Mouse (Mus musculus) urinary bladder, postnatal 14 days (tissue): Measurements from ENCODE around the gene Rab10.

Experiments used
- DNase-seq: peaks from one replicate; pipeline ENCODE4 v3.0.0; 2021; ENCODE audit warnings: low spot score

The Rab10 gene

GRCm38 (mm10) chr12:3236163-3236641 lies 73.6 kb downstream of the Rab10 start:
- no peak for DNase-seq

GRCm38 (mm10) chr12:3235646-3236161 lies 74.1 kb downstream of the Rab10 start:
- peak; percentile 93 for DNase-seq

DNA sequence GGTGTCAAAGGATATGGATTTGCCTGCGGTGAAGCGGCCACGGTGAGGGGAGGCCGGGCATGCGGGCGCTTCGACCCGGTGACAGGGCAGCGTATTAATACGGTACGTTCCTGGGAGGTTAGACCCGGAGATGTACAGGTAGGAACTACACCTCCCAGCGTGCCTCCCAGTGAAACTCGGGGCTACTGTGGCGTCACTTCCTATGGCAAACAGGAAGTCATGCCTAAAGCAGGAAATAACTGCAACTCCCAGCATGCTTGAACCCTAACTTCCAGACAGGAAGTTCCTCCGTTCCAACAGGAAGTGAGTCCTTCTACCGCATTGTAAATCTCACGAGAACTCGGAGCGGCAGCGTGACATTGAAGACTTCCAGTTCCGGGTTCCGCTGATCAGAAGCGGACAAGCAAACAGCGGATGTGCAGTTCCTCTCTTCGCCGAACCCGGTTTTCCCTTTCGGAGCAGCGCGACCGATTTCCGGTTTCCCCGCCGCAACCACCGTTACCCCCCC lies 74.6 kb downstream of the Rab10 start:
- DNase-seq, result peak; percentile 88

GRCm38 (mm10) chr12:3234061-3234460 lies 75.7 kb downstream of the Rab10 start:
- no peak for DNase-seq

DNA sequence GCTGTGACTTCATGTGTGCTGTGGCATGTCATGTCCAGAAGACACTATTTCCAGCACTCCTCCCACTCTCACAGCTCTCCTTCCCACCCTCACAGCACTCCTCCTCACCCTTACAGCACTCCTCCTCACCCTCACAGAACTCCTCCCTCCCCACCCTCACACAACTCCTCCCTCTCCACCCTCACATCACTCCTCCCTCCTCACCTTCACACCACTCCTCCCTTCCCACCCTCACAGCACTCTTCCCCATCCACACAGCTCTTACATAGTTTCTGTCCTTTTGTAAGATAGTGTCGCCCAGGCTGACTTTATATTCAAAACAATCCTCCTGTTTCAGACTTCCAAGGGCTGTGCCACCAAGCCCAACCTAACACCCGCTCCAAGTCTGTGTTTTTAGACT lies 86.4 kb downstream of the Rab10 start:
- no peak for DNase-seq

DNA sequence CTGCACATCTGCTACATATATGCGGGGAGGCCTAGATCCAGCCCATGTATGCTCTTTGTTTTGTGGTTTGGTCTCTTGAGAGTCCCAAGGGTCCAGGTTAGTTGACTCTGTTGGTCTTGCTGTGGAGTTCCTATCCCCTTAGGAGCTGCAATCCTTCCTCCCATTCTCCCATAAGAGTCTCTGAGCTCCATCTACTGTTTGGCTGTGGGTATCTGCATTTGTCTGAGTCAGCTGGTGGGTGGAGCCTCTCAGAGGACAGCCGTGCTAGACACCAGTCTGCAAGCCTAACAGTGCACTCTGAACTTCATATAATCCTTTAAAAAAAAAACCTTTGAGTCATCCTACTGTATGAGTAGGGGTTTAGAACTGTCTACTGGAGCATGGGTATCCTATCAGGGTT lies 99.6 kb downstream of the Rab10 start:
- peak; percentile 5 for DNase-seq

DNA sequence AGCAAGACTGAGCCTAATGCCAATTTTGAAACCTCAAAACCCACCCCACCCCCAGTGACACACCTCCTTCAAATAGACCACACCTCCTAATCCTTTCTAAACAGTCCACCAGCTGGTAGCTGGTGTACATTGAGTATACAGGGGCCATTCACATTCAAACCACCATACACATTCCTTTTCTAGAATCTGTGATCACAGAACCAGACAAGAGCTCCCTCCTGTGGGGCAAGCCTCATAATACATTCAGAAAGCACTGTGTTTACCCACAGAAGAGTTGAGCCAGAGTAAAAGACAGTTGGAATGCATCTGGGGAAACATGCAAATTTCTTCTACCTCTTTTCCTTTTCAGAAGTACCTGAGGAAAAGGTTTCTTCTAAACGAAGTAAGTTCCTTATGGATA lies 100.6 kb downstream of the Rab10 start:
- DNase-seq, result no peak
